Mouse (Mus musculus) cerebellum, adult 2 months (tissue): ENCODE measurements around the gene Pygo1. TPM values are rescaled to one million over a fixed set of nuclear protein-coding genes. Genes with fewer than 3 reads are reported as not detected.

Experiments
- DNase-seq, 2 experiments: peaks; one replicate each; pipeline ENCODE4 v3.0.0; 2021
- H3K27ac ChIP-seq: fragments of 200-500 bp; 2 replicates; pipeline ENCODE4 v1.5.1; 2012; ENCODE audit warnings: low read length, control low read depth, inconsistent platforms; ENCODE audit not compliant: insufficient read depth
- H3K27me3 ChIP-seq: fragments of 200-500 bp; 2 replicates; pipeline ENCODE4 v1.6.1; 2012; ENCODE audit warnings: inconsistent platforms, mild to moderate bottlenecking, low read length, moderate library complexity; ENCODE audit not compliant: control insufficient read depth, insufficient read depth
- H3K4me1 ChIP-seq: fragments of 200-500 bp; 2 replicates; pipeline ENCODE4 v1.6.1; 2011; ENCODE audit warnings: low read length; ENCODE audit not compliant: control insufficient read depth, insufficient read depth
- H3K4me3 ChIP-seq: fragments of 200-500 bp; replicated peaks from 2 replicates; pipeline ENCODE3; 2011; ENCODE audit warnings: mild to moderate bottlenecking, low read depth, low read length, control low read depth; ENCODE audit not compliant: insufficient read depth
- CTCF ChIP-seq: fragments of 200-500 bp; IDR thresholded peaks from 2 replicates; pipeline ENCODE4 v1.5.1; 2011; ENCODE audit warnings: low read depth, mild to moderate bottlenecking, control low read depth, low read length, moderate library complexity, borderline replicate concordance; ENCODE audit not compliant: insufficient read depth
- POLR2A ChIP-seq: fragments of 200-500 bp; IDR thresholded peaks from 2 replicates; pipeline ENCODE4 v1.6.1; 2011; ENCODE audit warnings: low read length, control low read depth, borderline replicate concordance; ENCODE audit not compliant: insufficient read depth
- WGBS: fragments of 180-500 bp; shearing (Covaris S2); methylation state at CpG from one replicate; pipeline ENCODE4 v1.1.7; 2018; 5-methylcytosine and 5-hydroxymethylcytosine counted together
- polyA plus RNA-seq: library from polyadenylated mRNA; depleted of rRNA; stranded (reverse); fragments of >200 nt; gene quantifications from 2 replicates; pipeline ENCODE4 v1.2.3, GENCODE M21; 2012

The Pygo1 gene
- polyA plus RNA-seq, 1 experiment: 10.0 TPM

GRCm38 (mm10) chr9:72985250-72986220 is 60.1 kb downstream of the Pygo1 start, which contains the start of the genes Ccpg1os and Ccpg1:
Ccpg1os (minus strand) TSS chr9:72985382.
Ccpg1 (plus strand) TSS chr9:72985429.
- peak within 1 kb of the TSS; percentile 96 for H3K4me3 ChIP-seq
- peaks cover 3% of the 10 kb centered on the region; the same call in 1 of the 2 replicates for H3K4me1 ChIP-seq
- TF ChIP-seq POLR2A: peak; percentile 77
- TF ChIP-seq CTCF: no peak
- H3K27ac ChIP-seq: peak within 1 kb of the TSS; percentile 88
- under 1% methylated on average over 87 of the region's 88 CpGs for WGBS
- DNase-seq: peak; percentile 97 to 98
- no peaks in the 10 kb centered on the region for H3K27me3 ChIP-seq

DNA sequence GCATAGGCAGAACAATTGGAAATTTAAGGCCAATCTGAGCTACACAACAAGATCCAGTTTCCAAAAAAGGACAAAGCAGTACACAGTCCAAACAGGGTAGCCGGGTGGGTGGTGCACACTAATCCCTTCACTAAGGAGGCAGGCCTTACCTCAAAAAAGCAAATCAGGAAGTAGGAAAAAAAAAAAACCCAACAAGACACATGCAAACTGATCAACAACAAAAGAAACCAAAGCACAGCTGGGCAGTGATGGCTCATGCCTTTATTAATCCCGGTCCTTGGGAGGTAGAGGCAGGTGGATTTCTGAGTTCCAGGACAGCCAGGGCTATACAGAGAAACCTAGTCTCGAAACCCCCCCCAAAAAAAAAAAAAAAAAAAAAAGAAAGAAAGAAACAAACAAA is 62.3 kb downstream of the Pygo1 start:
- Histone ChIP-seq H3K27me3 (no peaks in the 10 kb centered on the region), H3K4me3 (no peak overlapping the region), H3K4me1 (peaks cover 3% of the 10 kb centered on the region; the same call in 1 of the 2 replicates), H3K27ac (no peak overlapping the region)
- WGBS: 61% methylated on average over 3 of the region's 3 CpGs
- no peak for DNase-seq
- TF ChIP-seq POLR2A: no peak
- TF ChIP-seq CTCF: no peak

DNA sequence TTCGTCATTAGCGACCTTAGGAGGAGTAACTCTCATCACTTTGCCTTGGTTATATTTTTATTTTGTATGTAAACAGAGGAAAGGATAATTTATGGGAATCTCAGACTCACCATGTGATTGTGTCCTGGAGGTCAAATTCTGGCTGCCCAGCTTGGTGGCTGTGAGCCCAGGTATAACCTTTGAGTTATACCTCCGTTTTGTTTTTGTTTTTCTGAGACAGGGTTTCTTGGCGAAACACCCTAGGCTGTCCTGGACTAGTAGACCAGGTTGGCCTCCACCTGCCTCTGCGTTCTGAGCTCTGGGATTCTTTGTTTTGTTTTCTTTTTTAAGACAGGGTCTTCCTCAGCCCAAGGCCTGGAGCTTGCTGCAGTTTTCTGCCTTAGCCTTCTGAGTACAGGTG is 63.3 kb downstream of the Pygo1 start:
- Histone ChIP-seq H3K27ac (no peak overlapping the region), H3K4me1 (peaks cover 3% of the 10 kb centered on the region; the same call in 1 of the 2 replicates), H3K4me3 (no peak overlapping the region), H3K27me3 (no peaks in the 10 kb centered on the region)
- no peak for DNase-seq
- WGBS: 69% methylated on average over 5 of the region's 5 CpGs
- TF ChIP-seq CTCF (no peak), POLR2A (no peak)

GRCm38 (mm10) chr9:72991420-72991819 is 66.0 kb downstream of the Pygo1 start:
- 94% methylated on average over 2 of the region's 2 CpGs for WGBS
- Histone ChIP-seq H3K27me3 (no peaks in the 10 kb centered on the region), H3K4me1 (peaks cover 3% of the 10 kb centered on the region; the same call in 1 of the 2 replicates), H3K27ac (no peak overlapping the region), H3K4me3 (no peak overlapping the region)
- no peak for TF ChIP-seq POLR2A
- DNase-seq: no peak

GRCm38 (mm10) chr9:72992576-72992975 is 67.1 kb downstream of the Pygo1 start:
- TF ChIP-seq POLR2A: no peak
- no peak for TF ChIP-seq CTCF
- DNase-seq: no peak
- Histone ChIP-seq H3K27ac (no peak overlapping the region), H3K4me1 (peaks cover 3% of the 10 kb centered on the region; the same call in 1 of the 2 replicates), H3K4me3 (no peak overlapping the region), H3K27me3 (no peaks in the 10 kb centered on the region)
- WGBS: 85% methylated on average over 5 of the region's 5 CpGs

- DNase-seq: no peak
- no peaks in the 10 kb centered on the region for H3K27me3 ChIP-seq
- H3K4me3 ChIP-seq: no peak overlapping the region
- no peaks in the 10 kb centered on the region for H3K4me1 ChIP-seq
- no peak overlapping the region for H3K27ac ChIP-seq
- TF ChIP-seq POLR2A (no peak), CTCF (no peak)
Measured at GRCm38 (mm10) chr9:72996167-72996566, 70.7 kb downstream of the Pygo1 start.

DNA sequence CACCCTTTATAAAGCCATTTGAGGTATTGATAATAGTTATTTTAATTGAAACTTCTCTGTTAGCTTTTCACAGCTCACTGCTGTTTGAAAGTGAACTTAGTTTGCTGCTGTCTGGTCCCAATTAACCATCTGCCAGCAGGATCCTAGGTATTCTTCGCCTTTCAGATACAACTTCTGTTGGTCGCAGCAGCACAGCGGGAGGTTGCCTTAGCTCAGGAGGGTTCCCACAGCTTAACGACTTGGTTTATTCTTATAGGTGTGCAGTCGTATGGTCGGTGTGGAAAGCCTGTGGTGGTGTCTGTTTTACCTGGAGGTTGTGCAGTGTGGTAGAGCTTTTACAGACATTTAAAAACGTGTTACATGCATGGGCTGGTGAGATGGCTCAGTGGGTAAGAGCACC is 71.4 kb downstream of the Pygo1 start:
- no peak for TF ChIP-seq CTCF
- no peak for TF ChIP-seq POLR2A
- no peak for DNase-seq
- no peak overlapping the region for H3K27ac ChIP-seq
- H3K4me3 ChIP-seq: no peak overlapping the region
- H3K4me1 ChIP-seq: no peaks in the 10 kb centered on the region
- H3K27me3 ChIP-seq: no peaks in the 10 kb centered on the region
- WGBS: 55% methylated on average over 7 of the region's 7 CpGs

DNA sequence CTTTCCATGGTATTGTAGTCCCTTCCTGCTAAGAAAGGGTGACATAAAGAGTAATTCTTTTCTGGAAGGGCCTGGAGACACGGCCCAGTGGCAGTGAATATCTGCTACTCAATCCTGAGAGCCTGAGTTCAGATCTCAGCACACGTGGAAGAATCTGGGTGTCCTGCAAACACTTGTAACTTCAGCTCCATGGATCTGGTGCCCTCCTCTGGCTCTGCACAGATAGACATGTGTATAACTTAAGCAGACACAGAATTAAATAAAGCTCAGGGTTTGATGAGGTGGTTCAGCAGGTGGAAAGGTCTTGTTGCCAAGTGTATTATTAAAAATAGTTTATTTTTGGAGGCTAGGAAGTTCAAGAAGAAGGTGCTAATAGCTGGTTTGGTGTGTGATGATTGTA is 75.0 kb downstream of the Pygo1 start:
- DNase-seq: no peak
- WGBS: 74% methylated on average over 2 of the region's 2 CpGs
- no peak overlapping the region for H3K4me3 ChIP-seq
- H3K27me3 ChIP-seq: no peaks in the 10 kb centered on the region
- no peak overlapping the region for H3K27ac ChIP-seq
- H3K4me1 ChIP-seq: no peaks in the 10 kb centered on the region
- TF ChIP-seq CTCF (no peak), POLR2A (no peak)
